Mouse (Mus musculus): ENCODE measurements around the gene Ntn4.

Gene Ntn4

GRCm38 (mm10) chr10:93687781-93688180 is 47.3 kb downstream of the Ntn4 start:
- no peak for DNase-seq

GRCm38 (mm10) chr10:93688306-93689171 is 48.1 kb downstream of the Ntn4 start:
- DNase-seq: no peak

GRCm38 (mm10) chr10:93691344-93691743 is 50.9 kb downstream of the Ntn4 start:
- DNase-seq: no peak

DNA sequence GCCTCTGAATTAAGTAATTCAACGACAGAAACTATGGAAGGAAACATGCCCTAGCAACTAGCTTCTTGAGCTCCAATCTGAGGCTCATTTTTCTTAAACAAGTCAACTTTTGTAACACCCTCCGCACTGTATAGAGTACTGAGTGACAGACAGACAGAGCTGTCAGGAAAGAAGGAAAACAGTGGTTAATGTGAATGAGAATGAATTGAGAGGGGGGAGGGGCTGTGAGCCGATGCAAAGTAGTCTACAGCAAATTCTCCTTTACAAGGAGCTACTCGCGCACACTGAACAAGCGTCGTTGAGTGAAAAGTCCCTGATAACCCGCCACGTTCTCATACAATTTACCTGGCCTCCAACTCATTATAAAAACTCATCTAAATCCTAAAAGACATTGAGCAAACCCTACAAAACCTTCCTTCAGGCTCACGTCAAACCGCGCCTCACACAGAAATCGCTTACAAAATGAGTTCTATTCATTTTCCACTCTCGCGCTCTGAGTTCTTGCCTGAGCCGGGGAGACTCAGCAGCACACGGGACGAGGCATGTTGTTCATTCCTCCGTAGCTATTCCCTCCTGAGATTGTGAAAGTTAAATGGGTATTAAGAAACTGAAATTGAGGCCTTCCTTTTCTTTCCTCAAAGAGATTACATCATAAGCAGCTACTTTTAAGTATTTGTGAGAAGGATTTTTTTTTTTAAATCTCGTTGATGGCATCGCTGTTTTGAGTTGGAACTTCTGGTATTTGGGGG is 54.7 kb downstream of the Ntn4 start:
- no peak for DNase-seq

- peak; percentile 48 for DNase-seq
Measured at GRCm38 (mm10) chr10:93696001-93696400, 55.5 kb downstream of the Ntn4 start.

DNA sequence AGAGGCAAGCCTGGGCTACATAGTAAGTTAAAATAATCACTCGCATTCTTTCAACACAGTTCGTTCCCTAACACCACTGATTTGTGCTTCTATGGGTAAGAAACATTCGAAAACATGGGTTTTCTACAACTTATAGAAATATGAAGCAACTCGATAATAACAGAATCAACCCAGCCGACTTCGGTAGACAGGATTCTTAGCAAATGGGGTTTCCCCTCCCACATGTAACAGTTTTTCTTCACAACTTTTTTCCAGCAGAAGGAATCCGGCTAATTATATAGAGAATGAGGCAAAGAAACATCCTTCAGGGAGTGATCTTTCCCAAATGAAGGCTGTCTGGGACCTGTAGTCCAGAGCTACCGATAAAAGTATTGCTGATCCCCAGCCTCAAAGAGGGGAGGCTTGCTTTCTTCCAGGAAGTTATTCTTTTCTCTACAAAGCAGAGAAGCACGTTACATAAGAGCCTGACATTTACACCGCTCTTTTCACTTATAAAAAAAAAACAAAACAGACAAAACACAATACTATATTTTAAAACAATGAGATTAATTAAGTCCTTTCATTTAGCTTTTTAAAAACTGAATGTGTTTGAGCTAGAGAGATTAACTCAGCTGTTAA is 57.5 kb downstream of the Ntn4 start:
- DNase-seq: no peak

DNA sequence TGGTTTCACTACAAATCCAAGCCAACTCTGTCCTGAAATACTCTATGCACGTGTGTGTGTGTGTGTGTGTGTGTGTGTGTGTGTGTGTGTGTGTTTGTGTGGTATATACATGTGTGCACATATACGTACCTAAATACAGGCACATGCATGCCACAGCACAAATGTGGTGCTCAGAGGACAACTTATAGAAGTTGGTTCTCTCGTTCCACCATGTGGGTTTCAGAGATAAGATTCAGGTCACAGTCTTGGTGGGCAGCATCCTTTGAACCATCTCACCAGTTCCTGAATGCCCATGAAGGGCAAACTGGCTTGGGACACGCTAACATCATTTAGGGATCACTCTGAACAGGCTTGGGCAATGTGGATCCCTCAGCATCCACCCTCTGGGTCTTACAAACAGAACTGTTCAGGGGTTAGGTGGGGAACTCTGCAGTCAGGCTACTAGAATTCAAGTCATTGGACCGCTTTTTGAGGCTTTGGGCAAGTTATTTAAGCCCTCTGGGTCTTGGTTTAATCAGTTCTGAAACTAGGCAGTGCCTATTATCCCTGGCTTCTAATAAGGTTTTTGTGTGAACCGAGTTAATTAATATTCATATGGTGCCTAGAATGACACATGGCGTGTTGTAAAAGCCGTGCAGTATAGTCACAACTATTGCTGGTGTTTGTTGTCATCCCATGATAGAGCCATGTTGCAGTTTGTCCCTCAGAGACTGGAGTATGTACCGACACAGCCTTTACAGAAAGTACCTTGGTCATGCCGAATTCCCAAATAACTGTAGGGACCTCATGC is 59.4 kb downstream of the Ntn4 start:
- DNase-seq: no peak

DNA sequence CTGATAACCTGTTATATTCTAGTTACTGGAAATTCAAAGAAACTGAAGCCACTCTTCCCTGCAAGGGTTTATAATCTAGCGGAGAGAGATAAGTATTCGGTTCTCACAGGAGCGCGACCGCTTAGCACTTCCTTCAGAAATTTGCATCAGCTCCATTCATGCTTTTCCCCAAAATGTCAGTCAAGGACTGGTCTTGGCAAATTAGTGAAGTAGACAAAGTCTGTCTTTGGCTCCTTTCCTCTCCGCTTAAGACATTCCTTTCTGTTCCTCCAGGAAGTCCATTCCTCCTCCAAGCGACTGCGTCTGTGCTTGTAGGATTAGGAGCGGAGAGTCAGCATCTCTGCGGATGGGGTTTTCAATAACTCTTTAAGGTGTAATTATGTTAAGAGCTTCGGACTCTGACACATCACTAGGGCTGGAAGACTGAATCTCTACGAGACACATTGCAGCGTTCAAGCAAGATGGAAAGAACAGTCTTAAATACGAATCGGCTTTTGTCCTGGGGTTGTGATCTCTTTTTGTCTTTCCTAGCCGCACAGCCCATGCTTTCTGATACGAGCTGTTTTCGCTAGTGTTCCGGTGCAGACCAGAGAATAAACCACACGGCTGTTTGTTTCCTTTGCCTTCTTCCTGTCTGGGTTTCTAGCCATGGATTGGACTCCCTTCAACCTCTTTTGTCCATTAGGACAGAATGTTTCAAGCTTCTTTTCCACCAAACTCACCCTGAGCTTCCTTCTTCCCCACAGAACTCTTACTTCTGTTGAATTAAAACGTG is 60.3 kb downstream of the Ntn4 start:
- DNase-seq: no peak

DNA sequence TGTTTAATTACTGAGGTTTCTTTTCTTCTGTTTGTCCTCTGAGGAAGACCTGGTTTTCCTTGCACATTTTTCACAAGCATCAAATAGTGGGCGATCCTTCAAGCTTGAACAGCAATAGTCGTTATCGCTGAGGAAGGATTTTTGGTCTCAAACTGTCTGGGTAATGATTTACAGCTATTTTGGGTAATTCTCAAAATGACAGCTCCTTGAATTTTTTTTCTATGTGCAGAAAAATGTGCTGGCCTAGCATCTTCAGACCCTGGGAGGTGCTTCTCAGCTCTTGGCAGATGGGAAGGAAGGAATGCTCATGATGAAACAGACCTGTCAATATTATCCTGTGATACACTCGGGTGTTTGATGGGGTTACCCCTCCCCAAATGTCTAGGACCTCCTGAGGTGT is 63.5 kb downstream of the Ntn4 start:
- no peak for DNase-seq

DNA sequence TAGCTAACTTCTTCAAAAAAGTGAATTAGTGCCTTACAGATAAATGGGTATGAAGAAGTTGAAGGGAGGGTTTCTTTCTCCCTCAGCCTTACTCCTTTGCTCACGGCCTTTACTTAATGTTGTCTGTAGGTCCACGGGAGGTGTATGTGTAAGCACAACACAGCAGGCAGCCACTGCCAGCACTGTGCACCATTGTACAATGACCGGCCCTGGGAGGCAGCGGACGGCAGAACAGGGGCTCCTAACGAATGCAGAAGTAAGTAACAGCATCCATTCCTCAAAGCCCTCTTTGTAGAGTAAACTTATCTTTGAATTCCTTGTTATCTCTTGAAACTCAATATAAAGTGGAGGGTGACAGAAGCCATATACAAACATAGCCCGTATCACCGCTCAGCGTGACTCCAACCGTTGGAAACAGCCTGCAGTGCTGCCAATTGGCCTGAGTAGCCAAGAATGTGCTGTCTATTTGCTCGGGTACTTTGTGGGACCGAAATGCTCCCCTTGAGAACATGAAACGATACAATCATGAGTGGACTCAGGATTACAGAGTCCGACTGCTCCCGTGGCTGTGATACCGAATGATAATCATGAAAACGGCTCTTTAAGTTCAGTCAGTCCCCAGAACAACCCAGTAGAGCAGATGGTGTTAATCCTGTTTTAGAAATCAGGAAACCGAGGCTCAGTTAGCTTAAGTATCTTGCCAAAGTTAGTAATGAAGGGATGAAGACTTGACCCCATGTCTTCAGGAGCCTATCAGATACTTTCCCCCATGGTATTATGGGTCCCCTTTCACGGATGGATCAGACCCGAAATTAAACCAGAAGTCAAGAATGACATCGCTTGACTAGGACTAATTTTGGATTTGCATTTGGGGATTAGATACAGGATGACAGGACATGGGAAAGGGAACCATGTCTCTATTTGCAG is 66.9 kb downstream of the Ntn4 start:
- peak; percentile 43 for DNase-seq

DNA sequence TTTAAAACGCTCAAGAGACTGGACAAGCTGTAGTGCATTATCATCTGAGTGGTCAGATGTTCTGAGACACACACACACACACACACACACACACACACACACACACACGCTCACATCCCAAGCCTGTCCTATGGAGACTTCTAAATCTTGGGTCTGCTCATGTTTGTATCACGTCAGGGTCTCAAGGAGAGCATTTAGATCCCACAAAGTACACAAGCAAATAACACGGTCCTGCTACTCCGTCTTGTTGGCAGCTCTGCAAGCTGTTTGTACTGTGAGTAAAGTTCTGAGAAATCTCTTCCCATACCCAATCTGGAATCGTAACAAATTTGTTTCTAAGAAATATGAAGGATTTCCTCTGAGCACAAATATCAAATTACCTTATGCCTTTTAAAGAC is 67.6 kb downstream of the Ntn4 start:
- DNase-seq: no peak

DNA sequence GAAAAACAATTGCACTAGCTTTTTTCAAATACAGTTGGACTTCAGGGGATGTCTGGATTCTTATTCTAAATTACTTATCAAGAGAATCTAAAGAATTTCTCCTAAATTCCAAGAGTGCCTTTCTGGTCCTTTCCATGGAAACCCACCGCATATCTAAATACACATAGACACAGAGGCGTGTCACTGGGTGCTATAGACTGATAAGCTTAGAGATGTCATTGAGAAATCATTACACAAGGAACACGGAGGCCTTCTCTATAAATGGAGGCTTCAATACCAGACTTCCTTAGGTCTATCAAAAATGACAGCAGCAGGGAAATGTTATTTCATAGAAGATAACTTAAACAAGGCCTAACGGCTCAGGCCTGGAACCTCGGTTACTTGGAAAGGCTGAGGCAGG is 68.0 kb downstream of the Ntn4 start:
- DNase-seq: no peak

DNA sequence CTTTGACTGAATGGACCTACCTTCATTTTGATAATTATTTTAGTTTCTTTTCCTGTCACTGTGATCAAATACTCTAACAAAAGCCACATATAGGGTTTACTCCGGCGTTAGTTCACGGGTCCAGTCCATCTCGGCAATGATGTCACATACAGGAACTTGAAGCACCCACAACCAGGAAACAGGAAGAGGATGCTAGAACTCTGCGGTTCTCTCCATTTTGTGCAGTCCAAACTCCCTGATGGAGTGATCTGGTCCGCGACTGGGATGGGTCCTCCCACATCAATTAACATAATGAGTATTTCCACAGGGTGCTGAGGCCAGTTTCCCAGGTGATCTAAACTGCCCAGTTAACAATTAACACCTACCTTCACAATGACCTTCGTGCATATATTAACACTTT is 69.1 kb downstream of the Ntn4 start:
- no peak for DNase-seq

DNA sequence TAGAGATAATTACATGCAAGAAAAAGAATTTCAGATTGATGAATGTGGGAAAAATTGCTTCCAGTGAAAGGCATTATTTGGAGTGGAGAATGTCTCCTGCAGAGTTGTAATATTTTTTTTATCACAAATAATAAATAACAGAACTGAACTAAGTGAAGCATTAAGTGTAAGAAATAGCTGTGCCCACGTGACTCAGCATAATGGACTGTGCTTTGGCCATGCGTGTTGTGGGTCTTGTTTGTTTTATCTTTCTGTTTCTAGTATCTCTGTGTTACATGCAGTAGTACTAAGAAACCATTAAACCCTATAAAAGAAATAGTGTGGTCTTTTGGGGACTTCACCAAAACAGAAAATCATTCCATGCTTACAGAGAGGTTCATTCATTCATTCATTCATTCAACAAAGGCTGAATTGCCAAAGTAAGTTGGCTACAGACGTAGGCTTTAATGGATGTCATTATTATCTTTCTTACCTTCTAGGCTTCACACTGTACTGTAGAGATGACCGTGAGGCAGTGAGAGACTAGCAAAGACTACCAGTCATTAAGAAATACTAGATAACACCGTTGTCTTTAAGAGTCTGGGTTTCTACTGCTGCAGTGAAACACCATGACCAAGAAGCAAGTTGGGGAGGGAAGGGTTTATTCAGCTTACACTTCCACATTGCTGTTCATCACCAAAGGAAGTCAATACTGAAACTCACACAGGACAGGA is 81.3 kb downstream of the Ntn4 start:
- DNase-seq: no peak

- DNase-seq: no peak
Measured at GRCm38 (mm10) chr10:93723942-93724542, 83.6 kb downstream of the Ntn4 start.

- no peak for DNase-seq
Measured at GRCm38 (mm10) chr10:93728131-93728530, 87.7 kb downstream of the Ntn4 start.

- DNase-seq: peak; percentile 52
Measured at GRCm38 (mm10) chr10:93730514-93730913, 90.0 kb downstream of the Ntn4 start.

DNA sequence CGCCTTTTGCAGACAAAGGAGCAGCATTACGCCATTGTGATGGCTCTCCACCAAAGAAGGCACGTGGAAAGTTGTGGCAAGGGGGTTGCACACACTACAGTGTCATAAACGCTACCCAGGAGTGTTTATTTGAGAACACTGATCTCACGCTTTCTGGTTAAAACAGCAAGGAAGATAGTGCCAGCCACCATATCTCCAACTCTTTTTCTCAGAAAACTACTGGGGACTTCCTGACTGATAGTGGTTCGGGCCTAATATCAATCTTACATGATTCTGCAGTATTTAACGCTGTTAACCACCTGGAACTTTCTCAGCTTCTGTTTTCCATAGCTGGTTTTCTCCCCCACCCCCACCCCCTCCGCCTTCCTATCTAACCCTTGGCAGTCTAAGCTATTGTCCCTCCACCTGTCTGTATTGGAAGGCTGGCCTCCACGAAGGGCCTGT is 90.8 kb downstream of the Ntn4 start:
- no peak for DNase-seq

- peak; percentile 45 for DNase-seq
Measured at GRCm38 (mm10) chr10:93736114-93736645, 95.7 kb downstream of the Ntn4 start.

DNA sequence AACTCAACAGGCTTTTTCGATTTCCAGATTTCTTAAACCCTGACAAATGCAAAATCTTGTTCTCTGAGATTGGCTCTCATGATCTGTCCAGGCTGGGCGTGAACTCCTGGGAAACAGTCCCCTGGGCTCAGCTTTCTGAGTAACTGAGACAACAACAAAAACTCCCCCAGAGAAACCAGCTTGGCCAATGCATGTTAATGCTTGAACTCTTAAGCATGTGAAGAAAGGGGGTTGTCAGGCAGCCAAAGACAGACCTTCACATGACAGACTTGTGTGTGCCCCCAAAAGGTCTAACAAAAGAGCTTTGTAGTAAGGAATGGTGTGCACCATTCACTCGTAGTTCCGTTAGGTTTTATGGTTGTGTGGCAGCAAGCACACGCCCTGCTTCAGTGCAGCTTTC is 96.6 kb downstream of the Ntn4 start:
- DNase-seq: no peak
